Mouse (Mus musculus) testis, adult 2 months (tissue): Measurements from ENCODE around the gene Csnk2b. TPM values are rescaled to one million over a fixed set of nuclear protein-coding genes. Genes with fewer than 3 reads are reported as not detected.

Experiments used
- H3K27ac ChIP-seq: fragments of 200-500 bp; 2 replicates; pipeline ENCODE4 v1.5.1; 2012; ENCODE audit warnings: low read depth, low read length; ENCODE audit not compliant: control insufficient read depth, insufficient read depth
- H3K27me3 ChIP-seq: fragments of 200-500 bp; 2 replicates; pipeline ENCODE4 v1.6.1; 2012; ENCODE audit warnings: mild to moderate bottlenecking, low read length, moderate library complexity; ENCODE audit not compliant: control insufficient read depth, insufficient read depth
- H3K36me3 ChIP-seq: fragments of 200-500 bp; 2 replicates; pipeline ENCODE4 v1.6.1; 2012; ENCODE audit warnings: mild to moderate bottlenecking, low read length; ENCODE audit not compliant: control insufficient read depth, insufficient read depth
- H3K4me1 ChIP-seq: fragments of 200-500 bp; 2 replicates; pipeline ENCODE4 v1.6.1; 2012; ENCODE audit warnings: low read length; ENCODE audit not compliant: control insufficient read depth, insufficient read depth
- H3K4me3 ChIP-seq: fragments of 200-500 bp; 2 replicates; pipeline ENCODE4 v1.5.1; 2012; ENCODE audit warnings: low read depth, mild to moderate bottlenecking, low read length, moderate library complexity, mixed read lengths; ENCODE audit not compliant: control insufficient read depth
- CTCF ChIP-seq: fragments of 200-500 bp; IDR thresholded peaks from 2 replicates; pipeline ENCODE4 v1.5.1; 2012; ENCODE audit warnings: low read depth, mild to moderate bottlenecking, inconsistent platforms, low read length, moderate library complexity; ENCODE audit not compliant: control insufficient read depth, insufficient read depth, insufficient replicate concordance
- POLR2A ChIP-seq: fragments of 200-500 bp; IDR thresholded peaks from 2 replicates; pipeline ENCODE4 v1.6.1; 2012; ENCODE audit warnings: low read depth, mild to moderate bottlenecking, inconsistent platforms, low read length, moderate library complexity; ENCODE audit not compliant: control insufficient read depth
- polyA plus RNA-seq: library from polyadenylated mRNA; depleted of rRNA; stranded (reverse); fragments of >200 nt; gene quantifications from 2 replicates; pipeline ENCODE4 v1.2.3, GENCODE M21; 2012; rRNA removed

Gene Csnk2b
- polyA plus RNA-seq = 3,095 and 3,228 TPM in 2 replicates

DNA sequence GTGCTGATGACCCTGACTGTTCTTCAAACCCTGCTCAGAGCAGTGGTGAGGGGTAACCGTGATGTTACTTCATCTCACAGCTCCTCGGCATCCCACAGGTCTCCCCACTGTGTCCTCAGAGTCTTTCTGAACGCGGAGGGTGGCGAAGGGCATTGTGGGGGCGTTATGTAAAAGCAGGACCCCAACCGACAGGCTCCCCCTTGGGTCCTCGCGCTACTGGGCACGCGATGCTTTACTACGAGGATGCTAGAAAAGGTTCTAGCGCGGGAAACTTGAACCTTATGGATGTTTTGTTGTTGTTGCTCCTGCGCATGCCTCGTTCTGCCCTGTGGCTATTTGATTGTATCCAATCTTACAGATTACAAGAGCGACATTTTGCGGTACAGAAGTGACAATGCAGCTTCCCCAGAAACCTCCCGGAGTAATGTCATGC, at the start of gene Csnk2b:
Gene Csnk2b, minus strand, starts transcription at position 183 of the 433 bp plus-strand sequence.
- H3K4me3 ChIP-seq = peak within 1 kb of the TSS; percentile 96
- H3K27ac ChIP-seq = peak within 1 kb of the TSS; percentile 97
- TF ChIP-seq POLR2A (no peak), CTCF (no peak)
- H3K27me3 ChIP-seq = no peaks in the 10 kb centered on the region
- peaks cover 19% of the 10 kb centered on the region for H3K4me1 ChIP-seq
- H3K36me3 ChIP-seq = no peaks in the 10 kb centered on the region; the same call in none of the 2 replicates

- Histone ChIP-seq H3K4me1 (no peaks in the 10 kb centered on the region), H3K27ac (no peak overlapping the region), H3K4me3 (no peak overlapping the region), H3K27me3 (no peaks in the 10 kb centered on the region), H3K36me3 (peaks cover 1% of the 10 kb centered on the region)
- TF ChIP-seq POLR2A = no peak
- TF ChIP-seq CTCF = no peak
Observed at GRCm38 (mm10) chr17:35168541-35169207, 46.8 kb upstream of the Csnk2b start.

GRCm38 (mm10) chr17:35167794-35168193, 45.9 kb upstream of the Csnk2b start:
- Histone ChIP-seq H3K36me3 (peaks cover 1% of the 10 kb centered on the region), H3K27ac (no peak overlapping the region), H3K4me3 (no peak overlapping the region; the same call in 1 of the 2 replicates), H3K27me3 (no peaks in the 10 kb centered on the region), H3K4me1 (peaks cover 3% of the 10 kb centered on the region; the same call in 1 of the 2 replicates)
- TF ChIP-seq CTCF (no peak), POLR2A (no peak)

DNA sequence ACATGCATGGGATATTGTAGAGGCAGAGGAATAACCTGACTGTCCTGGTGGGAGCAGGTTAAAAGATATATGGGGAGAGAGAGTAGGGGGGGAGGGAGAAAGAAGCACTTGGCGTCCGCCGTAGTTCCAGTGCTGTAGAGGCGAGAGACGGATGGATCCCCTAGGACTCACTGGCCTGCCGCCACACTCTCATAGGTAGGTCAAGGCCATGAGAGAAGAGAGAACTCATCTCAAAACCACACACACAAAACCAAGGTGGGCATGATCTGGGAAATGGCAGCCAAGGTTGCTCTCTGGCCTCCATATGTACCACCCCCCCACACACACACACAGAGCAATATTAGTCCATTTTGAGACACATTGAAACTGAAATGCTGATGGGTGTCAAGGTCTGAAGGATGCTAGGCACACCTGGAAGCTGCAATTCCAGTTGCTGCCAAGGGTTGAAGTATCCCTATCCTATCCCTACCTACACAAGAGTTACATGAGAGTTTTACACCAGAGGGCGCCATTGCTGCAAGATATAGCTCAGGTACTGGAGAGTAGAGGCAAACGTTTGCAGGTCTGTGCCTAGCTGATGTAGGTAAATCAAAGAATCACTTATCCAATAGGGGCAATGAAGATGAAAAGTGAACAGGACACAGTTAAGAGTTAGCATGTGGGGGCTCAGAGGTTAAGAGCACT, 44.6 kb upstream of the Csnk2b start:
- TF ChIP-seq POLR2A = no peak
- no peak for TF ChIP-seq CTCF
- Histone ChIP-seq H3K27me3 (no peaks in the 10 kb centered on the region), H3K36me3 (peaks cover 1% of the 10 kb centered on the region), H3K4me3 (peak overlapping the region; percentile 58), H3K27ac (no peak overlapping the region), H3K4me1 (peaks cover 4% of the 10 kb centered on the region)

GRCm38 (mm10) chr17:35165451-35166155, 43.8 kb upstream of the Csnk2b start:
- H3K27ac ChIP-seq = peak overlapping the region; percentile 93
- TF ChIP-seq CTCF = no peak
- TF ChIP-seq POLR2A = no peak
- no peaks in the 10 kb centered on the region for H3K27me3 ChIP-seq

DNA sequence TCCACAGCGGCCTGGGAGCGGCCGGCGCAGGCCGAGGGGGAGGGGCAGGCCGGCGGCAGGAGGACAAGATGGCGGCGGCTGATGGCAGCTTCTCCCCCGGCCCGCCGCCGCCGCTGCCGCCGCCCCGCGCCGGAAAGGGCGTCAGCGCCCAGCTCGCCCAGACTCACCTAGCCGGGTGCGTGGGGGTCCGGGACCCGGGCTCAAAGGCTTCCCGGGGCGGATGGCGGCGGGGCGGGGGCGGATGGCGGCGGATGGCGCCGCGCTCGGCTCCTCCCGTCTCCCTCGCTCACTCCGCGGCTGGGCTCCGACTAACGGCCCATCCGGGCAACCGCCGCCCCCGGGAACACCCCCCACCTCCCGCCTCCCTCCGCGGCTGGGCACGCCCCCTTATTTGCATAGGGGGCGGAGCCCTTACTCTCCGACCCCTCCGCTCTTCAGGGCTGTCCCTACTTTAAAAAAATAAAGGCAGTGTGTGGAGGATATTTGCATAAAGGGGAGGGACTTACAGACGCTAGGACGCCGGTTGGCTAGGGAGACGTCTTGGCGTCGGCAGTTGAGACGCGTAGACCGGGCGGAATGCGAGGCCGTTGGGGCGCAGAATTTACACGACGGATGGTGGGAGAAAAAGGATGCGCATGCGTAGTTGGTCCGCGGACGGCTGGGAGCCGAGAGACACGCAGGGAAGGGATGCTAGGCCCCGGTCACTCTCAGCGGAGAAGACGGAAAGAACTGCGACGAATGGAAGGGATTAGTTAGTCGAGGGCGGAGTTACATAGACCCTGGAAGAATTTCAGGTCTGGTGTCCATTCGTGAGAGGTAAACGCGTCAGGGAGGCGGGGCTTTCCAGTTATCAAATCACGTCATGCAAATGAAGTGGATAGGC, 43.0 kb upstream of the Csnk2b start, which contains the start of gene Prrc2a:
Gene Prrc2a, minus strand, starts transcription at position 330 of the 883 bp plus-strand sequence.
- H3K4me1 ChIP-seq = peaks cover 4% of the 10 kb centered on the region
- H3K4me3 ChIP-seq = peak within 1 kb of the TSS; percentile 94
- peak within 1 kb of the TSS; percentile 99 for H3K27ac ChIP-seq
- no peaks in the 10 kb centered on the region for H3K27me3 ChIP-seq
- TF ChIP-seq CTCF = no peak
- peak; percentile 88 for TF ChIP-seq POLR2A
- peaks cover 3% of the 10 kb centered on the region for H3K36me3 ChIP-seq

More at GRCm38 (mm10) chr17:35165451-35166155, 43.8 kb upstream of the Csnk2b start:
- Histone ChIP-seq H3K36me3 (peaks cover 3% of the 10 kb centered on the region), H3K4me1 (peaks cover 4% of the 10 kb centered on the region), H3K4me3 (peak overlapping the region; percentile 82)

GRCm38 (mm10) chr17:35164218-35164567, 42.3 kb upstream of the Csnk2b start:
- Histone ChIP-seq H3K27ac (peak overlapping the region; percentile 99), H3K4me1 (peaks cover 4% of the 10 kb centered on the region)
- no peak for TF ChIP-seq CTCF
- TF ChIP-seq POLR2A = peak; percentile 6; the same call in 1 of the 2 replicates

More at GRCm38 (mm10) chr17:35164218-35164567, 42.3 kb upstream of the Csnk2b start:
- Histone ChIP-seq H3K27me3 (no peaks in the 10 kb centered on the region), H3K4me3 (peak overlapping the region; percentile 94), H3K36me3 (peaks cover 5% of the 10 kb centered on the region)
